Comparison of ENCODE assay signal across 18 mouse cellular contexts in genomic region chr14:45944101-45944500, GRCm38 (mm10).
"Had no signal": no experiment of that assay in that cellular context is flagged by ENCODE, and none has a peak within 500 bp of the region (broad histone marks: within the 10 kb centered on the region; RNA-seq: fewer than 3 reads in every experiment).

No protein-coding gene starts in this region.

- H3K4me3 ChIP-seq: intestine, embryonic 15.5 days; limb, embryonic 12.5 days; liver, embryonic 13.5 days; lung, embryonic 15.5 days; megakaryocyte, embryonic 14.5 days; neural tube, embryonic 13.5 days had no signal

- H3K9me3 ChIP-seq: intestine, embryonic 15.5 days; limb, embryonic 12.5 days; liver, embryonic 13.5 days; lung, embryonic 15.5 days; megakaryocyte, embryonic 14.5 days; neural tube, embryonic 13.5 days had no signal

- H3K36me3 ChIP-seq: intestine, embryonic 15.5 days; limb, embryonic 12.5 days; liver, embryonic 13.5 days; lung, embryonic 15.5 days; neural tube, embryonic 13.5 days had no signal

- ATAC-seq: intestine, embryonic 15.5 days; liver, postnatal 0 days; midbrain, embryonic 16.5 days had no signal

- H3K4me1 ChIP-seq: intestine, embryonic 15.5 days; liver, embryonic 13.5 days; megakaryocyte, embryonic 14.5 days; neural tube, embryonic 13.5 days had no signal

- DNase-seq: layer of hippocampus, adult 9-11 months; liver; liver, embryonic 13.5 days; liver, postnatal 0 days; lung, postnatal 14 days; retina, postnatal 1 day; right cerebral cortex, postnatal 4 days; spleen, adult 18-20 months; thymus, adult 2 months; thymus, postnatal 36 days had no signal

- H3K4me2 ChIP-seq: intestine, embryonic 15.5 days; limb, embryonic 12.5 days; liver, embryonic 13.5 days; lung, embryonic 15.5 days; midbrain, embryonic 11.5 days; neural tube, embryonic 13.5 days had no signal

- H3K27ac ChIP-seq: intestine, embryonic 15.5 days; limb, embryonic 12.5 days; liver, embryonic 13.5 days; lung, embryonic 15.5 days; macrophage; neural tube, embryonic 13.5 days had no signal

- H3K9ac ChIP-seq: intestine, embryonic 15.5 days; limb, embryonic 12.5 days; liver, embryonic 13.5 days; liver, postnatal 0 days; lung, embryonic 15.5 days; neural tube, embryonic 13.5 days had no signal

- H3K27me3 ChIP-seq: intestine, embryonic 15.5 days; liver, embryonic 13.5 days; lung, embryonic 15.5 days; megakaryocyte, embryonic 14.5 days; neural tube, embryonic 13.5 days had no signal
